Mouse (Mus musculus) layer of hippocampus, adult 9-10 months (tissue): ENCODE measurements at regions not wholly inside any gene's neighbourhood (a gene's known extent, or its start where the extent isn't known, plus 50 kb on each side); places are given as distances from the start of the nearest gene placed in this dataset.
A peak's percentile ranks its signal among the peaks of the same experiment; 100 is the strongest.

Experiments
- DNase-seq: peaks from one replicate; pipeline ENCODE4 v3.0.0; 2022; ENCODE audit warnings: low spot score

GRCm38 (mm10) chr10:53852091-53852490 is 101.2 kb upstream of the Fam184a start:
- no peak for DNase-seq

GRCm38 (mm10) chr10:53850568-53850967 is 99.6 kb upstream of the Fam184a start:
- DNase-seq = no peak

- DNase-seq = no peak
These were observed 62.3 kb upstream of the Fam184a start for GRCm38 (mm10) chr10:53813244-53813620.

DNA sequence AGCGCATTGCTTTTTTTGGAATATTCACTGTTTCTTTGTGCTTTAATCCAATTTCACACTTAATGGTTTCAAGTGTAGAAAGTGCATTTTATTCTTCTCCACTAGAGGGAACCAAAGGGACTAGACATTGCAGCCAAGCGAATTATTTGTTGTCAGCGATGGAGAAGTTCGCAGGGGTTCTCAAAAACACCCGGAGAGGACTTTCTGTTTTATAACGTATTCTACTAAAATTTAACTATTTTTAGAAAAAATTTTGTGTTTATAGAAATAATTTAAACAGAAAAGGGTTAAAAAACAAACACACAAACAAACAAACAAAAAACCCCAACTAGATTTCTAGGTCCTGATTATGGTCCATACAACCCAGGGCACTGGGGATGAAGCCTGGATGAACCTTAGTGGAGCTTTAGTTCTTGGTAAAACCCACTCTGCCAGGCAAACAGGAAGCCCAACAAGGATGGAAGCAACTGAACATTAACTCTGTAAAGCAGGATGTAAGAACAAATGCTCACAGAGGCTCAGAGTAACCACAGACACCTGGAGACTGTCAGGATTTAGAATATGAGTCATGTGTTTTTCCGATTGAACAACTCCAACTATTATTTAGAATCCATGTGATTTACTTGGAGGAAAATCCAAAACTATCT is 61.8 kb upstream of the Fam184a start:
- DNase-seq = peak; percentile 52

DNA sequence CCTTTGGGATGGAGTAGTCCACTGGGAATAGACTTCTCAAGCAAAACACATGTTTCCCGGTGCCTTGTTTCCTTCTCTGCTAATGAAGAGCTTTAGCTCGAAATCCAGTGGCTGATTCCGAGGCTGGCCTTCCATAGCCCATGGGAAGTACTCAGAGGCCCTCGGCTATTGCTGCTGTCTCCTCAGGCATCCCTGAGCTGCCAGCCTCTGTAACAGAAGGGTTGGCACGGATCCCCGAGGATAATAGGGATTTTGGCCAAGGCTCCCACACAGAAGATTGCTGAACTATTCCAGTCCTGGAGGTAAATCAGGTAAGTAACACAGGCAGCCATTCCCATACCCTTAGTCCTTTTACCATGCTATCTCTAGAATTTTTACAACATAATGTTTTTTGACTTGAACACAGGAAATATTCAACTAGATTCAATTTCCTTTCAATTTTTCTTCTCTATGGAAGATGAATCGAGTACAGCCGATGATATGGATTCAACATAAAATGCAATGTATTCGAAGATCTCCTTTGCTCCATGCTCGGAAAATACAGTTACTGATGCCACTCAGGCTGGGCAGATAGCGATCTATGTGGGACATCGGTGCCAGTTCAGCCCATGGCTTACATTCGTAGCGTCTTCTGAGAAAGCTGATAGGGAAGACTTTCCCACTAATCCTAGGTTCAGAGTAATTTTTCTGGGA is 61.1 kb upstream of the Fam184a start:
- no peak for DNase-seq

DNA sequence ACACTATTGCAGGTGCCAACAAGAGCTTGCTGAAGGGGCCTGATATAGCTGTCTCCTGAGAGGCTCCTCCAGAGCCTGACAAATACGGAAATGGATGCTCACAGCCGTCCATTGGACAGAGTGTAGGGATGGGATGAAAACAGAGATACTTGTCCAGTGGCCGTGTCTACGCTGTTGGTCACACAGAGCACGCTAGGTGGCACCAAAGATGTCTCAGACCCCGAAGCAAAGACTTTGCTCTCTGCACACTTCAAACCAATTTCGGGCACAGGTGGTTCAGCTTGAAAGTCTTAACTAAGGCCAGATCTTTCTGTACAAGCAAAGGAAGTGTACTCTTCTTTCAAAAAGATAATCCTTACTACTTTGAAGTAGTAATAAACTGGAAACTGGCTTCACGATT is 55.8 kb upstream of the Fam184a start:
- DNase-seq = no peak

DNA sequence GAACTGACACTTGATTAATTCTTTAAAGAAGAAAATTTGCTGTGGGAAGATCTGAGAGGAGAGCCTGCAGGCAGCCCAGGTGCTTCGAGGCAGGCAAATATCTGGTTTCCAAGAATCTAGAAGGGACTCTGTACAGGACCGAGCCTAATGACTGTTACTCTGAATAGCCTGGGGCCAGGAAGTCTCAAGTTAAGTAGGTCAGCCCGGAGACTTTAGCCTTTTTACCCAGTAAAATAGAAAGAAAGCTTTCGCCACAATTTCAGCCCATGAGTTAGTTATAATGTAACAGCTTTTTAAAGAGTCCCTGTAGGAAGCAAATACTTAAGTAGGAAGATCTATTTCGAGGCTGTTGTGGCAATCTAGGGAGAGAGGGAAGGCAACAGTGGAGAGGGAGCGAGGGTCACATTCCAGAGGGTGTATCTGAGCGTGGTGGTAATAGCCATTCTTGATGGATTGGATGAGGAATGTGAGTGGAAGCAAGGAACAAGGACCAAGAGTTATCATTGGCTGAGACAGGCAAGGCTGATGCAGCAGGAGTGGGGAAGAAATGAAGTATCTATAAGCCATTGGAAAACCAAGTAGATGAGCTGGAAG is 50.2 kb upstream of the Fam184a start:
- no peak for DNase-seq
